Mouse (Mus musculus): ENCODE data around the gene Ccr9.

GRCm38 (mm10) chr9:123805241-123805640, 127.0 kb downstream of the Ccr9 start:
- no peak for TF ChIP-seq CTCF (IDR thresholded peaks at IDR 0.05; ENCODE audit: low read depth, low read length)
- no peak for TF ChIP-seq POLR2A (IDR thresholded peaks at IDR 0.05; ENCODE audit: borderline replicate concordance, low read depth, low read length)

All from bone marrow macrophage, adult 2 months (primary cell).